Mouse (Mus musculus): ENCODE data around the gene Map10. TPM values are rescaled to one million over a fixed set of nuclear protein-coding genes. Genes with fewer than 3 reads are reported as not detected.
A peak's percentile ranks its signal among the peaks of the same experiment; 100 is the strongest.

The Map10 gene
- polyA plus RNA-seq, 1 experiment from 2014 or later: 5.4 TPM

DNA sequence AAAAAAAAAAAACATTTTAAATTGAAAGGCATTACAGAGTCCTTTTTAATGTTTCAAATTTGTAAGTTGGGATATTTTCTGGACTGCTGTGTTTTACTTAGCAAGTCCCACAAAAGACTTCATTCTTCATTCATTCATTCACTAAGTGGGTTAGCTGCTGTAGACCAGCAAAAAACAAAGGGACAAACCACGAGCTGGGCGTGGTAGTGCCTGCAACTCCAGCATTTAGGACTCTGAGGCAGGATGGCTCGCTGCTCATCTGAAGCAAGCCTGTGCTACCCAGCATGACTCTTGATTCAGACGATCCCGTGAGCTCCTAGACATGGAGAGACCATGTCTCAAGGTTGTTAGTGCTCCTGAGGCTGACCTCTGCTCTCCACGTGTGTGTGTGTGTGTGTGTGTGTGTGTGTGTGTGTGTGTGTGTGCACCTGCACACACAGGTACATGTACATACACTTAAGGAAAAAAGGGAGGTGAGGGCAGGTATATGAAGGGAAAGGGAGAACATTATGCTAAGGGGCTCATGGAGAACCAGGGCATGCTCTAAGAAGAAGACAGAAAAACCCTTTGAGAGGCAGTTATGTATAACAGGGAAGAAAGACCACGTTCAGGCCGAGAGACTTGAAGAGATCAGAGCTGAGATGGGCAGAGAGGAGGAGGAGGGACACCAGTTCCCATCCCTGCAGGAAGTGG, 4.3 kb upstream of the Map10 start:
- peaks cover 8% of the 10 kb centered on the region; the same call in 1 of the 2 replicates for H3K4me1 ChIP-seq (replicated peaks; ENCODE audit: control insufficient read depth, insufficient read depth, low read length)
- H3K9ac ChIP-seq (ENCODE audit: low read length): no peak overlapping the region
- H3K27ac ChIP-seq (ENCODE audit: low read depth): no peak overlapping the region
- H3K36me3 ChIP-seq (ENCODE audit: control insufficient read depth, insufficient read depth, low read length): no peaks in the 10 kb centered on the region
- ATAC-seq (replicated peaks; ENCODE audit: low FRiP score, low TSS enrichment, low read depth) (no peak), DNase-seq (ENCODE audit: low spot score) (no peak)
- no peak overlapping the region for H3K4me2 ChIP-seq (ENCODE audit: low read length)
- whole genome bisulfite sequencing: 67% methylated on average over 8 of the region's 8 CpGs
- no peak overlapping the region for H3K4me3 ChIP-seq (ENCODE audit: low read depth, low read length)
- no peaks in the 10 kb centered on the region for H3K27me3 ChIP-seq (replicated peaks; ENCODE audit: control insufficient read depth, insufficient read depth, low read length)
- H3K9me3 ChIP-seq (ENCODE audit: control insufficient read depth, low read length): peaks cover 8% of the 10 kb centered on the region

DNA sequence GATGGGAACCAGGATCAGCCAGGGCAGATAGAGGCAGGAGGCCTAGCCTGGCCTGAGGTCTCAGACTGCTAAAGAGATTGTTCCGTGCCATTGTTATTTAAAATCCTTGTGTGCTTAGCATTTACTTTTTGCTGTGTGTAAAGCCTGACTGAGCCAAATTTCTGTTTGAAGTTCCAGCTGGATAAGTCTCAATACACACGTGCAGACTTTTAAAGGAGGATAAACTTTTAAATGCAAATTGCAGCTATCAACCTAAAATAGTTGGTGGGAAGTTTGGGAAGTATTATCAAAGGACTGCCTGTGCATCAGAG, 3.8 kb upstream of the Map10 start:
- peaks cover 13% of the 10 kb centered on the region for H3K9me3 ChIP-seq (ENCODE audit: control insufficient read depth, low read length)
- H3K9ac ChIP-seq (ENCODE audit: low read length): no peak overlapping the region
- H3K4me3 ChIP-seq (ENCODE audit: low read depth, low read length): no peak overlapping the region
- DNase-seq (ENCODE audit: low spot score) (no peak), ATAC-seq (replicated peaks; ENCODE audit: low FRiP score, low TSS enrichment, low read depth) (no peak)
- no peak overlapping the region for H3K27ac ChIP-seq (ENCODE audit: low read depth)
- H3K4me1 ChIP-seq (replicated peaks; ENCODE audit: control insufficient read depth, insufficient read depth, low read length): peaks cover 9% of the 10 kb centered on the region; the same call in 1 of the 2 replicates
- 0 out of 2 replicates have a peak, but pooled peaks cover 1% of the 10 kb centered on the region for H3K36me3 ChIP-seq (ENCODE audit: control insufficient read depth, insufficient read depth, low read length)
- H3K4me2 ChIP-seq (ENCODE audit: low read length): no peak overlapping the region
- WGBS: 43% methylated on average over 2 of the region's 2 CpGs
- no peaks in the 10 kb centered on the region for H3K27me3 ChIP-seq (replicated peaks; ENCODE audit: control insufficient read depth, insufficient read depth, low read length)

DNA sequence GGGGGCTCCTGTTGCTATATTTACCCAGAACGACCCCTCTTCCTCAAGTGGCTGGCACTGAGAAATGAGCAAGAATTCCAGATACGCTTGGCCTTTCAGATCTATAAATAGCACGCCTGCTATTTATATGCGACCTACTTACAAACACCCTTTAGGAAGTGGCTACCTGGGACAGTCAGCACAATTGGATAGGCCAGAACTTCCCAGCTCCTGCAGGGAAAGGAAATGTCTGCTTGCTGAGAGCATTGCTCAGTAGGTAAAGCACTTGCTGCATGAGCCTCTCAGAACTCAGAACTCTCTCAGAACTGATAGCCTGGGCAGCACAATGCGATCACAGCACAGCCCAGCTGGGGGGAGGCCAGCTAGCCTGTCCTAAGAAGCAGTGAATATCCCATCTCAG, 3.4 kb upstream of the Map10 start:
- Histone ChIP-seq H3K4me2 (ENCODE audit: low read length) (no peak overlapping the region), H3K27me3 (replicated peaks; ENCODE audit: control insufficient read depth, insufficient read depth, low read length) (no peaks in the 10 kb centered on the region), H3K4me3 (ENCODE audit: low read depth, low read length) (no peak overlapping the region), H3K27ac (ENCODE audit: low read depth) (no peak overlapping the region), H3K9ac (ENCODE audit: low read length) (no peak overlapping the region), H3K9me3 (ENCODE audit: control insufficient read depth, low read length) (peaks cover 17% of the 10 kb centered on the region), H3K4me1 (replicated peaks; ENCODE audit: control insufficient read depth, insufficient read depth, low read length) (peaks cover 9% of the 10 kb centered on the region; the same call in 1 of the 2 replicates), H3K36me3 (ENCODE audit: control insufficient read depth, insufficient read depth, low read length) (0 out of 2 replicates have a peak, but pooled peaks cover 4% of the 10 kb centered on the region)
- DNase-seq (ENCODE audit: low spot score) (no peak), ATAC-seq (replicated peaks; ENCODE audit: low FRiP score, low TSS enrichment, low read depth) (no peak)
- 29% methylated on average over 5 of the region's 5 CpGs for WGBS

DNA sequence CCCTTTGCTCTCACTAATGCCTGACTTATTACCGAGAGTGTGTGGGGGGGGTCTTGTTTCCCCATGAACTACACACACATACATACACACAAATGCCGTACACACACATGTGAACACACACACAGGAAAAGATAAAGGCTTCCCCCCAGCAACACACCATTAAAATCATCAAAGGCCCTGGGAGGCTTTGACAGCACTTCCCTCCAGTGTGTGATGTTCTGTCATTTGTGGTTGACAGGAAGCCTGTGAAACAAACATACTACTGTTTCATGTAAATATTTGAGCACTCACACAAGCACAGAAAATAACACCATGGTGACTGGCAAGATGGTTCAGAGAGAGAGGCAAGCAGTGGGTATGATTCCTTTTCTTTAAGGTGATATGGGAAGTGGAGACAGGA, 2.4 kb upstream of the Map10 start:
- ATAC-seq (replicated peaks; ENCODE audit: low FRiP score, low TSS enrichment, low read depth) (no peak), DNase-seq (ENCODE audit: low spot score) (no peak)
- Histone ChIP-seq H3K9ac (ENCODE audit: low read length) (no peak overlapping the region), H3K9me3 (ENCODE audit: control insufficient read depth, low read length) (peaks cover 27% of the 10 kb centered on the region), H3K27ac (ENCODE audit: low read depth) (no peak overlapping the region), H3K4me1 (replicated peaks; ENCODE audit: control insufficient read depth, insufficient read depth, low read length) (peaks cover 9% of the 10 kb centered on the region; the same call in 1 of the 2 replicates), H3K4me2 (ENCODE audit: low read length) (no peak overlapping the region), H3K36me3 (ENCODE audit: control insufficient read depth, insufficient read depth, low read length) (0 out of 2 replicates have a peak, but pooled peaks cover 4% of the 10 kb centered on the region), H3K4me3 (ENCODE audit: low read depth, low read length) (no peak overlapping the region), H3K27me3 (replicated peaks; ENCODE audit: control insufficient read depth, insufficient read depth, low read length) (no peaks in the 10 kb centered on the region)
- WGBS: 80% methylated on average over 2 of the region's 2 CpGs

DNA sequence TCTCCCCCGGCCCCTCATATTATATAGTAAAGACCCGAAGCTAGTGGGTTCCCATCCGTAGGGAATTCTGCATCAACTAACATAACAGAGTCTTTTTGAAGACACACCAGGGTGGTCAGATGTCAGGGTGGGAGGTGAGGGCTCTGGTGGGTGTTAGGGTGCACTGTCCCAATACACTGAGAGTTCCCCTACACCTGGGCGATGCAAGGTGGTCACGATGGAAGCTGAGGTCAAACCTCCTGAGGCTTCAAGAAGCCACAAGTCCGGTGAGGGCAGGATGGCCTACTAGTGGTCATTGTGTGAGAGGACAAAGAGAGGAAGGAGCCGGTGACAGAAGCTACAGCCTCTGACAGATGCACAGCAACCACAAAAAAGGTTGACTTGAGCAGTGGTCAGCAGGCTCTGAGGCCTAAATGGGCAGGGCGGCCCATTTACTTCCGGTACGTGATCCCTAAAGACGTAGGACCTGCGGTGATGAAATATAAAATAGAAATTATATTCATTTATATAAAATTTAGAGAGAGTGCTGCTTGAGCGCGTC, 389 bp upstream of the Map10 start:
- Histone ChIP-seq H3K27me3 (replicated peaks; ENCODE audit: control insufficient read depth, insufficient read depth, low read length) (no peaks in the 10 kb centered on the region), H3K9me3 (ENCODE audit: control insufficient read depth, low read length) (peaks cover 29% of the 10 kb centered on the region), H3K27ac (ENCODE audit: low read depth) (no peak overlapping the region), H3K4me3 (ENCODE audit: low read depth, low read length) (peak overlapping the region; percentile 51), H3K9ac (ENCODE audit: low read length) (no peak overlapping the region), H3K36me3 (ENCODE audit: control insufficient read depth, insufficient read depth, low read length) (0 out of 2 replicates have a peak, but pooled peaks cover 4% of the 10 kb centered on the region), H3K4me2 (ENCODE audit: low read length) (peak overlapping the region; percentile 82), H3K4me1 (replicated peaks; ENCODE audit: control insufficient read depth, insufficient read depth, low read length) (peaks cover 9% of the 10 kb centered on the region; the same call in 1 of the 2 replicates)
- peak; percentile 42 for ATAC-seq (replicated peaks; ENCODE audit: low FRiP score, low TSS enrichment, low read depth)
- 81% methylated on average over 14 of the region's 14 CpGs for WGBS
- no peak for DNase-seq (ENCODE audit: low spot score)

DNA sequence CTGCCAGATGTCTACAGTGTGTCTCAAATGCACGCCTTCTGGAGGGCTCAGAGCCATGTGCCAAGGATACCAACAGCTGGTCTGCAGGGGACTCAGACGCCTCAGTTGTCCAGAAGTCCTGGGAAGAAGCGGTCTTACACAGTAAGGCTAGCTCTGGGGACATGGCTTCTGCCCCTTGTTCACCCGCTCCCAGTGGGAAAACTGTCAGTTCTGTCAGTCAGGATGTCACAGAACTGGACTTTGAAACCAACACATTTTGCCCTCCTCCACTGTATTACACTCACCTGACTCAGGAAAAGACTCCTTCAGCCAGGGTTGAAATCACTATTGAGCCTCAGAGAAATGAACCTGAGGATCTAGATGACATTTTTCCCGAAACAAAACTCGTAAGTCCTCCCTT, 802 bp downstream of the Map10 start:
- WGBS: 97% methylated on average over 6 of the region's 6 CpGs
- Histone ChIP-seq H3K36me3 (ENCODE audit: control insufficient read depth, insufficient read depth, low read length) (0 out of 2 replicates have a peak, but pooled peaks cover 4% of the 10 kb centered on the region), H3K4me3 (ENCODE audit: low read depth, low read length) (peak overlapping the region; percentile 51), H3K4me2 (ENCODE audit: low read length) (peak overlapping the region; percentile 82), H3K27me3 (replicated peaks; ENCODE audit: control insufficient read depth, insufficient read depth, low read length) (no peaks in the 10 kb centered on the region), H3K4me1 (replicated peaks; ENCODE audit: control insufficient read depth, insufficient read depth, low read length) (peaks cover 9% of the 10 kb centered on the region; the same call in 1 of the 2 replicates), H3K9me3 (ENCODE audit: control insufficient read depth, low read length) (peaks cover 29% of the 10 kb centered on the region), H3K9ac (ENCODE audit: low read length) (no peak overlapping the region; the same call in 1 of the 2 replicates), H3K27ac (ENCODE audit: low read depth) (no peak overlapping the region)
- no peak for DNase-seq (ENCODE audit: low spot score)
- ATAC-seq (replicated peaks; ENCODE audit: low FRiP score, low TSS enrichment, low read depth): peak; percentile 11; the same call in 1 of the 2 replicates

DNA sequence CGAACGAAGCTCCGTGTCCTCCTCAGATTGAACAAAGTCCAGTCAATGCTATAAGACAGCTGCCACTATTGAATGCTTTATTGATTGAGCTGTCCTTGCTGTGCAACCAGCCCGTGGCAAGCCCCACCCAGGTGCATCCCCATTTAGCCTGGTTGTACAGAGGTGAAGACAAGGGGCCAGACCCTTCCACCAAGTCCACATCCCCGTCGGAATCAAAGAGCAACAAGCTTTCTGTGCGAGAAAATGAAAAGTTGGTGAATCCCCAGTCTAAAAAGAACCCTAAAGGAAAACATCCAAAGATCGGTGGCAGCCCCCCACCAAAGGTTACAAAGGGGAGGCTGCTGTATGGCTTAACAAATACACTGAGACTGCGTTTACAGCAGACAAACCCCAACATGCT, 1.3 kb downstream of the Map10 start:
- H3K27me3 ChIP-seq (replicated peaks; ENCODE audit: control insufficient read depth, insufficient read depth, low read length): no peaks in the 10 kb centered on the region
- peaks cover 8% of the 10 kb centered on the region; the same call in 1 of the 2 replicates for H3K4me1 ChIP-seq (replicated peaks; ENCODE audit: control insufficient read depth, insufficient read depth, low read length)
- DNase-seq (ENCODE audit: low spot score) (no peak), ATAC-seq (replicated peaks; ENCODE audit: low FRiP score, low TSS enrichment, low read depth) (no peak)
- H3K27ac ChIP-seq (ENCODE audit: low read depth): no peak overlapping the region
- no peak overlapping the region for H3K4me3 ChIP-seq (ENCODE audit: low read depth, low read length)
- no peak overlapping the region for H3K9ac ChIP-seq (ENCODE audit: low read length)
- peaks cover 29% of the 10 kb centered on the region for H3K9me3 ChIP-seq (ENCODE audit: control insufficient read depth, low read length)
- H3K36me3 ChIP-seq (ENCODE audit: control insufficient read depth, insufficient read depth, low read length): 0 out of 2 replicates have a peak, but pooled peaks cover 4% of the 10 kb centered on the region
- no peak overlapping the region for H3K4me2 ChIP-seq (ENCODE audit: low read length)
- WGBS: 97% methylated on average over 9 of the region's 9 CpGs

DNA sequence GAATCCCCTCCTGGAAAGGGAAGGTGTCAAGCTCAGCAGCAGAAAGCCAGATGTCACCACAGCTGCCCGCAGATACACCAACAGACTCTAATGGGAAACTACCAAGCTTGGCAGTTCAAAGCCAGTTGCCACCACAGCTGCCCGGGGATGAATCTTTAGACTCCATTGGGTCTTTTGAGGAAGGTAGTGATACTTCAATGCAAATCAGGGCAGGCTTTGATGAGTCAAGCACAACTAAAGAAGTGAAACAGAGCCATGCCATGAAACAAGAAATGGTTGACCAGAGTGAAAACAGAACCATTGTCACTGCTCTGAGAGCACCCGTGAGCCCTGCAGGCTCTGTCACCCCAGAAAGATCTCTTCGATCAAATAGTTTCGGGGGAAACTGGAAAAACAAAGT, 1.8 kb downstream of the Map10 start:
- 97% methylated on average over 5 of the region's 5 CpGs for WGBS
- H3K36me3 ChIP-seq (ENCODE audit: control insufficient read depth, insufficient read depth, low read length): 0 out of 2 replicates have a peak, but pooled peaks cover 4% of the 10 kb centered on the region
- DNase-seq (ENCODE audit: low spot score): no peak
- H3K4me2 ChIP-seq (ENCODE audit: low read length): no peak overlapping the region
- H3K4me1 ChIP-seq (replicated peaks; ENCODE audit: control insufficient read depth, insufficient read depth, low read length): peaks cover 5% of the 10 kb centered on the region; the same call in 1 of the 2 replicates
- H3K27ac ChIP-seq (ENCODE audit: low read depth): no peak overlapping the region
- H3K27me3 ChIP-seq (replicated peaks; ENCODE audit: control insufficient read depth, insufficient read depth, low read length): no peaks in the 10 kb centered on the region
- peaks cover 29% of the 10 kb centered on the region for H3K9me3 ChIP-seq (ENCODE audit: control insufficient read depth, low read length)
- ATAC-seq (replicated peaks; ENCODE audit: low FRiP score, low TSS enrichment, low read depth): no peak
- H3K4me3 ChIP-seq (ENCODE audit: low read depth, low read length): no peak overlapping the region
- H3K9ac ChIP-seq (ENCODE audit: low read length): no peak overlapping the region
